Mouse (Mus musculus) right cerebral cortex, adult 2 months (tissue): Measurements from ENCODE around the gene Fry.

Experiments used
- DNase-seq, 2 experiments: peaks; one replicate each; pipeline ENCODE4 v3.0.0; 2021 to 2022; ENCODE audit warnings: low spot score in 2 of 2

Fry gene

DNA sequence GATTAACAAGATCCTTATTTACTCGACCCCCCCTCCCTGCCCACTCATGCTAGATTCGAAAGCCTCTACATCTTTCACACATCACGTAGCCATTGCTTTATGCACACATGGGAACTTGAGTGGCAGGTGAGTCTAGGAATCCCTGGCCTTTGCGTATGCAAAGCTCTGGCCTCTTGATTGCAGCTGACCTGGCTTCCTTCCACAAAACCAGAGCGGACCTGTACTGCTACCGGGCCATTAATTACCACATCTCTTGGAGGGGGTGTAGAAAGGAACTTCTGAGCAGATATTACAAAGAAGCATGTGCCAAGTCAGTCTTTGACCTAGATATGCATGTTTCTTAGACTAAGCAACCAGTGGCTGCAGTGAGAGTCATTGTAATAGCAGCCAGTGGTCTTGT lies 55.4 kb downstream of the Fry start:
- no peak for DNase-seq

DNA sequence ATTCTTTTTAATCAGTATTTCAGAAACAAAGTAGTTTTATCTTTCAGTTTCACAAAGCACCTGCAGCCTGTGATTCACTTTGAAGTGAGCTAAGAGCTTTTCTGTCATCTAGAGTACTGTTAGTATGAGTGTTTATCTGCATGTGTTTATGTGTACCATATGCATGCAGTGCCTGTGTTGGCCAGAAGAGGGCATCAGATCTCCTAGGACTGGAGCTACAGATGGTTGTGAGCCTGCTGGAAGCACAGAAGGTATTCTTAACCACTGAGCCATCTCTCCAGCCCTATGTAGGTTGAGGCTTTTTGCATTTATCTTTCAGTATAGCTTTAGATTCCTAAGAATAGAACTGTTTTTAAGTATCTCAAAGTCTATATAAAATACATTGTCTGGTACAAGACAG lies 56.5 kb downstream of the Fry start:
- DNase-seq, result no peak

DNA sequence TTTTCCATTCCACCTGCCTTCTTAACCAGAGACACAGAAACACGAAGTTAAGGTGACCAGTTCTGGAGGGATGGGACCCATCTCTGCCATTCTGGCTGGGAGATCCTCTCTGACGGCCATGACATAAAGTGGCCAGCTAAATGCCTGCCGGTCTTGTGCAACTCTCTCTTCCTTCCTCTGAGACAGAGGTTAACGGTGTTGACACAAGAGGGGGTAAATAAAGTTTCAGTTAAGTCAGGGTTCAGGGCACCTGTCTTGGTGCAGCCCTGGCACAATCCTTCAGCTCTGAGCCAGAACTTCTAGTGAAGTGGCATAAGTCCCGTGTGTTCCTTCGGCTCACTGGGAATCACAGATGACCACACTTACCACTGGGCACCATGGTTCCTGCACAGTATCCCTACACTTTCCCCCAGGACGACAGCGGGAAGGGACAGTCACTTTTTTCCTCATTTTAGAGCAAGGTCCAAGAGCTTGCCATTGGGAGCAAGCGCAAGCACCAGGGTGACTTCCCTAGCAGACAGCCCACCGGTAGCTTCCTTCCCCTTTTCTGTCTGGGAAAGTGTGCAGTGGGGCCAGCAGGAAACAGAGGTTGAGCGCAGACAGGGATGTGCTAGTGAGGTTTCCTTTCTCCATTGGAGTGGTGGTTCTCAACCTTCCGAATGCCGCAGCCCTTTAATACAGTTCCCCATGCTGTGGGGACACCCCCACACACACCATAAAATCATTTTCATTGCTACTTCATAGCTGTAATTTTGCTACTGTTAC lies 58.0 kb downstream of the Fry start:
- no peak for DNase-seq

DNA sequence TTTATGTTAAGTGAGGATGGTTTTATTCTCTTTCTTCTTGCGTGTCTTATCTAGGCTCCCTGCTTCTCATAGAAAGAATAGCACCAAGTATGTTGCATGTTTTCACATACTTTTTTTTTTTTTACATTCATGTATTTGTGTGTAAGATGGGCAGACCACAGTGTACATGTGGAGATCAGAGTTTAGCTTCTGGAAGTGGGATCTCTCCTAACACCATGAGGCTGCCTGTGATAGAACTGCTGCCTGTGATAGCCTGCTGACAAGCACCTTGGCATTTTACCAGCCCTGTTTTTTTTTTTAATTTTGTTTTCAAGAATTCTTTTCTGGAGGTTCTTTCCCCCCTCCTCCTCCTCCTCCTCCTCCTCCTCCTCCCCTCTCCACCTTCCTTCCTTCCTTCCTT lies 59.3 kb downstream of the Fry start:
- DNase-seq, result no peak

DNA sequence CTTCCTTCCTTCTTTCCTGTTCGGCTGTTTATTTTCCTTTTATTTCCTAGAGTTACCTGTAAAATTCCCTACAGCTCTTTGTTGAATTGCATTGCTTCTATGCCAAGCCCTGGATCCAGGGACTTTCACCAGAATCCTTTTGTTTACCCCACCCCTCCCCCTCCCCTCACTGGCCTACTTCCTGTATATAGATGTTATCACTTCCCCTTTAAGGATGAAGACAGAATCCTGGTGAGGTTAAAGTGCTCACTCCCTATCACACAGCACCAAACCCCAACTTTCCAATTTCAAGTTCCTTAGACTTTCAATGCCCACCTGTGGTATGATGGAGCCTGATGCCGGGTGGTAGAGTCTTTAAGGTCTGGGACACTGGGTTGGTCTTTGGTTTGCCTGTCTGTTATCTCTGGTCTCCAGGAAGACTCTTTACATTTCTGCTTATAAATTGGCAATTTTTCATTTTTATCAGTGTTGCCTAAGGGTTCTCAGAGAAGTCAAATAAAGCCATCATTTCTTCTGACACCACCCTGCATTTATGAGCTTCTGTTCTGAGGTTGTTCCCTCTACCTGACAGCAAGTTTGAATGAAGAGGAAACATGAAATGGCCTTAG lies 59.9 kb downstream of the Fry start:
- no peak for DNase-seq

DNA sequence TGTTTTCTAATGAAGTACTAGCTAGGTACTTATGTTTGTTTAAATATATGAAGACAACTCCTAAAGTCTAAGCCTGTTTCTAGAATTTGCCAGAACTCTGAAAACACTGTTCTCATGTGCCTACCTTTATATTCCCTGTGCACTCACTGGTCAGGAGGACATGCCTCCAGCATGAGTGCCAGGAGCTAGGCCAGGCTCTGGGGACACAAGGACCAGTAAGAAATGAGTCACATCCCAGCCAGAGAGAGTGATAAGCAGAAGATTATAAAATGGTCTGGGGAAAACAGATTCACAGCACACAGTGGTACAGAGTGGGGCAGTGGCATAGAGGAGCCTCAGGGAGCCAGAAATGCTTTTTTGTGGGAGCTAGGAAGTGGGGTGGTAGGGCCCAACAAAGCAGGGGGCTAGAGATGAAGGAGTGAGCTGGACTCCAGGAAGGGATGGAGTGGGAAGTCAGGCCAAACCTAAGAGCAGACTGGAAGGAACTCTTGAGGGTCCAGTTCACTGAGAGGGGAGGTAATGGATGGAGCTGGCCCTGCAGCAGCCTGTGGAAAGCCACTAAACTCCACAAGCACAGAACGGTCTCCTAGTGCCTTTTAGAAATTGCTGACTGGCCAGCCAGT lies 62.7 kb downstream of the Fry start:
- DNase-seq, result no peak

DNA sequence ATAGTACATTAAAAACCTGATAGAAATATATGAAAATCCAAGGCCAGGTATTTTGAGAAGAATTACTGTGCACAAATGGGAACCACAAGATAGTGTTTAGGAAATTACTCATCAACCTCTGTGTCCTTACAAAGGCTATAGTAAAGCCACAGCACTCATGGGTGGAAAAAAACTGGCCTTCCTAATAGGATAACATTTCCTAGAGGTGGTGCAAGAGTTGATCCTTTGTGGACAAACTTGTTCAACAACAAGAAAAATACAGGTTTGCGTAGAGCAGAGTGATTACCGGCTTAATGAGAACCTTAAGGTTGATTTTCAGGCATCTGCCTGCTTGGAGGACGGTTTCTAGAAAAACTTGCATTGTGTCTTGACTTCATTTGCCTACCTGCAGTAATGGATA lies 66.5 kb downstream of the Fry start:
- DNase-seq, result no peak

DNA sequence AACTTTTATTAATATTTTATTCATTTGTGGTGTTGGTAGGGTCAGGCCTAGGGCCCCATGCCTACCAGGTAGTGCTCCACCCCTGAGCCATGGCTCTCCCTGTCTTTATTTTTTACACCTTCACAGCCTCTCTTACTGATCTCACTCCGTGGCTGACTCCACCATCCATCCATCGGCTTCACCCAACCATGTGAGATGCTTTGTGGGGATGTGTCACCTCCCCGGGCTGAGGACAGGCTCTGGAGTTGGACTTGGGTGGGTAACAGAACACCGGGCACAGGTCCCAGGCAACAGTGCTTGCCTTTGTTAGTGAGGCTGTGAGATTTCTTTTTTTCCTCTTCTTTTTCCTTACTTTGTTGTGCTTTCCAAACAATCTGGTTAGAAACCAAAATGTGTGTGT lies 67.7 kb downstream of the Fry start:
- DNase-seq, result no peak

DNA sequence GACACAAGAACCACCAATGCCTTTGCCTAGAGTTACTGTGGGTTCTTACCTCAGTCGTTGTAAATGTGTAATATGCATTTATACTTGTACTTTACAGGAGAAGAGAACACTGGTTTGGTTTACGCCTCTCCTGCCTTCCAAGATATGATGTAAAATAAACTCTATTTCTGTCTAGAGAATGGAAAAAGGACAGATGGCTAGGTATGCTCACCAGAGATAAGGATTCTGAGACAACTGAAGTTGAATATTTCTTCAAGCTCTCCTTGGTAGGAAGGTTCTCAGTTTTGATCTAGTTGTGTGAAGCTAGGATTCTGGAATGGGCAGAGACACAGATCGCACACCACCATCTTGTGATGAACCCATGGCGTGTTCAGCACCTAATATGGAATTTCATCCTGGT lies 68.2 kb downstream of the Fry start:
- DNase-seq, result no peak

DNA sequence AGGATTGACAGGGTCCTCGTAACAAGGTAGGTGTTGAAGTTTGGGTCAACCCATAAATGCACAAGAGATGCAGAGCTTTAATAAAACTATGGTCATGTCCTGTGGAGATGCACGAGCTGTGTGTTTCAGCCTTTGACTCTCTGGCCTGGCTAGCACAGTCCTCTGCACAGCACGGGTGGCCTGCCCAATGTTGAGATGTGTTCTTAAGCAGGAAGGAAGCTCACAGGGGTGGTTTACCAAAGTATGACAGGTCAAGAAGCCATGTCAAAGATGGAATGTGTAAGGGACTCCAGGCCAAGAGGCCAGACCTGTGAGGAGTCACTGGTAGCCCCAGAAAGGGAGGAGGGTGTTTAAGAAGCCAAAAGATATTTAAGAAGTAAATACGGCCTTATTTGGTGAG lies 69.6 kb downstream of the Fry start:
- no peak for DNase-seq

DNA sequence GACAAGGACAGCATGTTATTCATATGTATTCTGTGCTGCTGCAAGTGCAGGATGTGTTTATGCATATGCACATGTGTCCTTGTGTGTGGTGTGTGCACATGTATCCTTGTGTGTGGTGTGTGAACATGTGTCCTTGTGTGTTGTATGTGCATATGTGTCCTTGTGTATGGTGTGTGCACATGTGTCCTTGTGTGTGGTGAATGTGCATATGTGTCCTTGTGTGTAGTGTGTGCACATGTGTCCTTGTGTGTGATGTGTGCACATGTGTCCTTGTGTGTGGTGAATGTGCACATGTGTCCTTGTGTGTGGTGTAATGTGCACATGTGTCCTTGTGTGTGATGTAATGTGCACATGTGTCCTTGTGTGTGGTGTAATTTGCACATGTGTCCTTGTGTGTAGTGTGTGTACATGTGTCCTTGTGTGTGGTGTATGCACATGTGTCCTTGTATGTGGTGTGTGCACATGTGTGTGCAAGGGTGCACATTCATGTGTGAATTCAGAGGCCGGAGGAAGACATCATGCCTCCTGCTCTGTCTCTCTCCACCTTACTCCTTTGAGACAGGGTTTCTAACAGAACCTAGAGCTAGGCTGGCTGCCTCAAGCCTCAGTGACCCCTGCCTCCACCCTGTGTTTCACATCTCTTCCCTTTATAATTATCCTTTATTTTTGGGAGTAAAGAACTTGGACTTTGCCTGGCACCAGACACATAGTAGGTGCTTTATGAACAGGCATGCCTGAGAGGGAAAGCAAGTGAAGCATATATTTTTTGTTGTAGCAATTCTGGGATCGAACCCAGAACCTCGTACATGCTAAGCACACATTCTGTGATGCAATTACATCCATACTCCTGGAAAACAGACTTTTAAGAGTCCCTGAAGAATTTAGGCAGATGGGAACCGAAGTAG lies 72.3 kb downstream of the Fry start:
- no peak for DNase-seq

DNA sequence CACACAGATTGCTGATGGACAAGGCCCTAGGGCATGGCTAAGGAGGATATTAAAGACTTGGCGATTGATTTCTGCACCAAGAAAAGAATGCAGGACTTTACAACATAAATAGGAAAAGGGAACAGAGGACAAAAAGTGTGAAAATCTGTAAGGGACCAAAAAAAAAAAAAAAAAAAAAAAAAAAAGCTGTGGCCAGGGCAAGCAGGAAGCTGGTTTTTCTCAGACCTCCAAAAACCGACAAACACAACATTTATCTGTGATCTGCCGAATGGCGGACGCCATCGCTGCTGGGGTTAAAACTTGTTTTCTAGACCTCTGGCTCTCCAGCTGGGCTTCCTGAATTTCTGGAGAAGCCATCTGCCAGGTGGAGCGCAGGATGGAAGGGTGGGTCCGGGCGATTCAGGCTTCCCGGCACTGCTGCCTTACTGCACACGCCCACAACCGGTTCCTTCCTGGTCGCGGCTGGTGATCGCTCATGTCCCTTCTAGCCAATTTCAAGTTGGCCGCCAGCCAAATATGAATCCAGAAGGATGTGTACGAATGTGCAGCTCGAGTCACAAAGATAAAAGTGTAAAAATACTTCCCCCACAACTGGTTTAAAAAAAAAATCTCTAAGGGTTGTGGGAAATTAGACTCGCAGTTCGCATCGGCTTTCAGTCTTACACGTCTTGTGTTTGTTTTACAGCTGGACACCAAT lies 77.2 kb downstream of the Fry start:
- DNase-seq, result peak; percentile 75 to 85

DNA sequence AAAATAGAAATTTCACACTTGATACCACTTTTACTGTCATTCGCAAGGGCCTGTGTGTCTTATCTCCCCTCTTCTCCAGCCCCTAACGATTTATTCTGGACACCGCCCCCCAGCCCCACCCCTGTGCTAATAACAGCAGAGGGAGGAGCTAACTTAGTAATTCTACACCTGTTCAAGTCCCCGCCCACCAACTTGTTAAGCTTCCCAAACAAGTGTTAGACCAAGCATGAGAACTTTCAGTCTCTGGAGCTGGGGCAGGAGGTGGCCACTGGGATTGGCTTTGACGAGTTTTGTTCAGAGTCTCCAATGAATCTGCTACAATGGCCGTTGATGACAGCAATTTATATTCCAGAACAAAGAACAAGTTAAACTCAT lies 77.8 kb downstream of the Fry start:
- DNase-seq, result no peak

DNA sequence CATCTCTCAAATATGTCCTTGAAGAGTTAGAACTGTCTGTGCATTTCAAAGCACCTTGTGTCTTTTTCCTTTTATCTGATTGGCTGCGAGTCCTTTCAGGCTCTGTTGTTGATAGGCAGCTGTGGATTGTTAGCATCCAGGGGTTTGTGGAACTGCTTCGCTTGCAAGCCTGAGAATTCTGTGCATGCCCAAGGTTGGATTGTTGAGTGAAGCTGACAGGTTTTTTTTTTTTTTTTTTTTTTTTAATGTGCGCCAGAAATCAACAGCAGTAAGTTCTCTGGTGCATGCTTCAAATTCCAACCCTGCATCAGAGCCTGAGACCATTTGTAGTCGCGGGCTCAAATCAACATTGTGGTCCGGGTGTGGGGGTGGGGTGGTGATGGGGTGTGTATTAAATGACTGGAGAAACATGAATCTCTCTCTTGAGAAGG lies 78.5 kb downstream of the Fry start:
- no peak for DNase-seq

DNA sequence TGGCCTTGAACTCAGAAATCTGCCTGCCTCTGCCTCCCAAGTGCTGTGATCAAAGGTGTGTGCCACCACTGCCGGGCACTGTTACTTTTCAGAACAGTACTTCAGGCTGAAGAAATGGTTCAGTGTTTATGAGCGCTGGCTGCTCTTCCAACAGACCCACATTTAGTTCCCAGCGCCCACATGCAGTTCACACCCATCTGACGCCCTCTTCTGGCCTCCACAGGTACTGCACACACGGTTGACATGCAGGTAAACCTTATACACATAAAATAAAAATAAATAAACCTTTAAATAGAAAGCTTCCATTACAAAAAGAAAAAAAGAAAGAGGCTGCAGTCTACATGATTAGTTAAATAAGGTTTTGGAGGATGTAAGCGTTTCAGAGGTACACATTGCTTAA lies 88.3 kb downstream of the Fry start:
- no peak for DNase-seq

DNA sequence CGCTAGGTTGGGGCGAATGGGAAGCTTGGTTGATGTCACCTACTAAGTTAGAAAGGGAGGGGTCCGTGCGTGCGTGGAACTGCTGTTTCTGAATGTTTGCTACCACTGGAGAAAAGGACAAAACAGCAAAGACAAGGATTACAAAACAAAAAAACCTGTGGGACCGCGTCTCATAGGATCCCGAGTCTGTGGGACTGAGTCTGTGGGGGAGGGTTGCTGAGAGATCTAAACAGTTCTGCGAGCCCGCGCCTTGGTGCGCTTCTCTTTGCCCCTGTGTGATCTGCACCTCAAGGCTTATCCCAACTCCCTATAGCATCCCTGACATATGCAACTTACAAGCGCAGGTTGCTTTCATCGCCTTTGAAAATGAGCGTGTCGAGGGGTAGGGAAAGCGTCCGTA lies 89.2 kb downstream of the Fry start:
- DNase-seq, result no peak

DNA sequence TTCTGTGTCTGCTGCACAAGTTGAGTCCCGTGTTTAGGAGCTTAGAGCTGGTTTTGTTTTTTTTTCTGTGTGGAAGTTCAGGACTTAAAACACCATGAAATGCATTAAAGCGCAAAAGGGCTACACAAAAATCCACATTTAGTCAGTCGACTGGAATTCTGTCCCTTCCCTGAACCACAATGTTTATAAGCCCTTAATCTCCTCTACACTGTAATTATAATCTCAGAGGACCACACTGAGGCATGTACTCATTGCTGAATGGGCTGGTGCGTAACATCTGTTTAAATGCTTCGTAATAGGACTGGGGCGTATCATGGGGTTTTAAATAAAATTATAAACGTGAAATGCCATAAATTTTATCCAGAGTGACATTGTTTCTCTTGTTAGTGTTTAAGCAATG lies 89.6 kb downstream of the Fry start:
- no peak for DNase-seq

DNA sequence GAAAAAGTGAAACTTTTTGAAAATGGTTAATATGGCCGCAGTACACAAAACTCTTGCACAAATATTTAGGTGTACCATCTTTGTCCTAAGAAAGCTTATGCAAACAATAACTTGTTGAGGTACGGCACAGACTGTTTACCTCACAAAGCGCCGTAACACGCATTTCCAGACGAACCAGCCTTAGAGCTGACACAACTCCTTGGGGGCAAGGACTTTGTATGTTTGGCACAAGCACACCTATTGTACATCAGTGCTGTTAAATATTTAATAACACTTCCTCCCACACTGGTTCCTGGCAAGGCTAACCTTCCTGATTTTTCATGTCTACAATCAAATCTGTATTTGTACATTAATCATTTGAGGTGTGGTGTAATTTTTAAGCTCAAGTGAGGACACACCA lies 95.6 kb downstream of the Fry start:
- no peak for DNase-seq

DNA sequence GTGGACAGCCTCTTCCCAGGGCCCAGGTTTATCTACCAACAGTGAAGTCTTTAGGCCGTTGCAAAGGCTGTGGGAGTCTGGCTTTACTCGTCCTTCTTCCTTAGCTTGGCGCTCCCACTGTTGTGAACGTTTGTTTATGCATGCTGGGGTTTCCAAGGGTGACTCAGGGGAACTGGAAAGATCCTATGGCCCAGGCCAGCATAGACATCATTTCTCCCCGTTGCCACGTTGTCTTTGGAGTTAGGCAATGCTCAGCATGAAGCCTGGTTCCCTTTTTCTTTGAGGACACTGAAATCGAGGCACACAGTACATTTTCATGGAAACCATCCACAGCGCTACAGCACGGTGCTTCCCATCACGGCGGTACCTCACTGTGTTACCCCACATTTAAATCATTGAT lies 97.6 kb downstream of the Fry start:
- DNase-seq, result no peak

DNA sequence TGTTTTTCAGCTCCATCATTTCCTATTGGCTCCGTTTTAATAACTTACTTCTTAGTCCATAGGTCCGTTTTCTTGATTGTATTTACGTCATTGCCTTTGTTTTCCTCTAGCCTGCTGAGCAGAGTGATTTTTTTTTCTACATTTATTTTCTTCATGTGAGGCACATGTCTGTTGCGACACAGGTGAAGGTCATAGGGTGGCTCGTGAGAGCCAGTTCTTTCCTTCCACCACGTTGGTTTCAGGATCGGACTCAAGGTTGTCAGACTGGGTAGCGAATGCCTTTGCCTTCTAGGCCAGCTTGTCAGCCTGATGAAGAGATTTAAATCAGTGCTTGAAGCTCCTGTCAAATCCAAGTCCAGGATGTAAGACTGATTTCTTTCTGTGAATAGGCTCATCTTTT lies 101.0 kb downstream of the Fry start:
- DNase-seq, result no peak

DNA sequence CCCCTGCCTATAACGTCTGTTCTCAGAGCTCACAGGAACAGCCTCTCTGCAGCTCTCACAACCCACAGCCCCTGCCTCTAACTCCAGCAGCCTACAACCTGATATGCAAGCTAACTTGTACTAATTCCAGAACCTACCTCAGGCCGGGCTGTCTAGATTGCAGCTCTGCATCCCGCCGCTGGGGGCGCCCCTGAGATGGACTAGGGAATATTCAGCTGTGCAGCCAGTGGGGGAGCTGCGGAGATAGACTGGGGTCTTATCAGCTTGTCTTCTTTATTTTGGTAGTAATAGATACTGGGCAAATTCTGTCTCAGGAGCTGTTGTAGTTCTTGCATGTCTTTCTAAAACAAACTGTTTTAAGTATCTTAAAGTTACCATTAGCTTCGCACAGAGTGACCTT lies 101.9 kb downstream of the Fry start:
- DNase-seq, result peak in 1 of 2 experiments; percentile 25

DNA sequence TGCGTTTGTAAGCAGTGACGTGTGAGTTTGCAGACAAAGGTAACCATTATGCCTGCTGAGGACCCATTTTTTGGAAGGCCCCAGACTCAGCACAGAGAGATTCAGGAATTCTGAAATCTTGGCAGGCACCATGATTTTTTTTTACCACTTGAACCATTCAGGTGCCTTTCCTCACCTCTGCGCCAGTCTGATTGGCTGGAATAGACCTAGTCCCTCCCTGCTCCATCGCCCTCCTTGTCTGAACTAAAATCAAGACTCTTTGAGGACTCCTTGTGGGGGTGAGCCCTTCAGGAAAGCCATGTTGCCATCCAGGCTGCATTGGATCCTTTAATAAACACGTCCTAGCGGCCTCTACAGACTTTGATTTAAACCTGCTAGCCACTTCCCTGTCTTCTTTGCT lies 103.4 kb downstream of the Fry start:
- DNase-seq, result no peak
